Mouse (Mus musculus) kidney, postnatal 0 days (tissue): ENCODE data around the gene Tex46. TPM values are rescaled to one million over a fixed set of nuclear protein-coding genes. Genes with fewer than 3 reads are reported as not detected.

ENCODE experiments used
- ATAC-seq: fragments of 200-750 bp; cut with Nextera tagmentation; replicated peaks from 2 replicates; pipeline ENCODE4 v1.8.0; 2017; ENCODE audit warnings: low read depth, moderate number of reproducible peaks, moderate TSS enrichment, moderate library complexity; ENCODE audit not compliant: low FRiP score
- DNase-seq: peaks from one replicate; pipeline ENCODE4 v3.0.0-alpha.2; 2016; ENCODE audit warnings: low spot score
- H3K27ac ChIP-seq: fragments of 300-500 bp; sonication (generic); 2 replicates; pipeline ENCODE4 v1.5.1; 2014; ENCODE audit warnings: mild to moderate bottlenecking
- H3K27me3 ChIP-seq: fragments of 300-500 bp; sonication (generic); 2 replicates; pipeline ENCODE4 v1.6.1; 2014; ENCODE audit warnings: low read length, mixed read lengths; ENCODE audit not compliant: insufficient read depth
- H3K36me3 ChIP-seq: fragments of 300-500 bp; sonication (generic); 2 replicates; pipeline ENCODE4 v1.6.1; 2014; ENCODE audit warnings: low read length, mixed read lengths; ENCODE audit not compliant: insufficient read depth
- H3K4me1 ChIP-seq: fragments of 300-500 bp; sonication (generic); replicated peaks from 2 replicates; pipeline ENCODE4 v1.6.1; 2014; ENCODE audit warnings: antibody characterized with exemption, low read length, mixed read lengths; ENCODE audit not compliant: insufficient read depth
- H3K4me2 ChIP-seq: fragments of 300-500 bp; sonication (generic); 2 replicates; pipeline ENCODE4 v1.6.1; 2014; ENCODE audit warnings: mild to moderate bottlenecking, low read length, moderate library complexity, mixed read lengths
- H3K4me3 ChIP-seq: fragments of 300-500 bp; sonication (generic); replicated peaks from 2 replicates; pipeline ENCODE4 v1.5.1; 2014; ENCODE audit warnings: low read depth, low read length
- H3K9ac ChIP-seq: fragments of 300-500 bp; sonication (generic); 2 replicates; pipeline ENCODE4 v1.6.1; 2014; ENCODE audit warnings: low read depth, low read length
- H3K9me3 ChIP-seq: fragments of 300-500 bp; sonication (generic); replicated peaks from 2 replicates; pipeline ENCODE4 v1.6.1; 2016; ENCODE audit warnings: low read length, inconsistent platforms, mixed read lengths
- CTCF ChIP-seq: IDR thresholded peaks from 2 replicates; pipeline ENCODE4 v1.5.1; 2016; ENCODE audit warnings: antibody characterized with exemption, low read depth, mild to moderate bottlenecking, moderate library complexity
- WGBS: fragments of 180-500 bp; shearing (Covaris S2); extraction: QIAGEN DNeasy Blood & Tissue Kit; methylation state at CpG from one replicate; pipeline ENCODE4 v1.1.7; 2014; 5-methylcytosine and 5-hydroxymethylcytosine counted together
- polyA plus RNA-seq: library from polyadenylated mRNA; unstranded; fragments of >200 nt; fragmentation: Nextera tagmentation; extraction: Ambion mirVana; gene quantifications from 2 replicates; pipeline ENCODE4 v1.2.1, GENCODE M21; 2015

The Tex46 gene
- polyA plus RNA-seq, 1 experiment from 2014 or later: not detected

- ATAC-seq (peak; percentile 70), DNase-seq (peak; percentile 55)
- Histone ChIP-seq H3K9me3 (no peaks in the 10 kb centered on the region), H3K27me3 (no peaks in the 10 kb centered on the region), H3K36me3 (no peaks in the 10 kb centered on the region), H3K4me2 (peak overlapping the region; percentile 56), H3K4me3 (peak overlapping the region; percentile 97), H3K9ac (peak overlapping the region; percentile 99), H3K27ac (peak overlapping the region; percentile 91), H3K4me1 (peaks cover 6% of the 10 kb centered on the region)
- no peak for TF ChIP-seq CTCF
- 1% methylated on average over 62 of the region's 68 CpGs for WGBS
Observed at GRCm38 (mm10) chr4:136602018-136602554, 8.2 kb upstream of the Tex46 start.

GRCm38 (mm10) chr4:136602568-136602967, 7.7 kb upstream of the Tex46 start, which contains the start of gene Kdm1a:
TSS of gene Kdm1a (minus strand) at chr4:136602723.
- Histone ChIP-seq H3K4me3 (peak within 1 kb of the TSS; percentile 97), H3K9me3 (no peaks in the 10 kb centered on the region), H3K36me3 (no peaks in the 10 kb centered on the region), H3K9ac (peak within 1 kb of the TSS; percentile 99), H3K27ac (peak within 1 kb of the TSS; percentile 91), H3K27me3 (no peaks in the 10 kb centered on the region), H3K4me2 (peak within 1 kb of the TSS; percentile 56), H3K4me1 (peaks cover 6% of the 10 kb centered on the region)
- TF ChIP-seq CTCF: peak; percentile 91
- ATAC-seq (peak; percentile 83), DNase-seq (peak; percentile 94)
- WGBS: 0% methylated on average over 38 of the region's 45 CpGs

- Histone ChIP-seq H3K27me3 (no peaks in the 10 kb centered on the region), H3K9ac (no peak overlapping the region), H3K4me3 (no peak overlapping the region), H3K27ac (no peak overlapping the region), H3K4me2 (no peak overlapping the region), H3K4me1 (peaks cover under 1% of the 10 kb centered on the region; the same call in 1 of the 2 replicates), H3K9me3 (no peaks in the 10 kb centered on the region), H3K36me3 (no peaks in the 10 kb centered on the region)
- ATAC-seq: no peak
- TF ChIP-seq CTCF: no peak
- 90% methylated on average over 19 of the region's 19 CpGs for WGBS
- DNase-seq: no peak
Observed at GRCm38 (mm10) chr4:136605756-136606485, 4.3 kb upstream of the Tex46 start.

- no peak overlapping the region for H3K27ac ChIP-seq
- 62% methylated on average over 7 of the region's 7 CpGs for WGBS
- no peak for TF ChIP-seq CTCF
- no peaks in the 10 kb centered on the region for H3K36me3 ChIP-seq
- no peak overlapping the region for H3K4me3 ChIP-seq
- DNase-seq (no peak), ATAC-seq (no peak)
- H3K27me3 ChIP-seq: no peaks in the 10 kb centered on the region
- no peaks in the 10 kb centered on the region for H3K9me3 ChIP-seq
- no peak overlapping the region for H3K9ac ChIP-seq
- H3K4me2 ChIP-seq: no peak overlapping the region
- H3K4me1 ChIP-seq: no peaks in the 10 kb centered on the region
Observed at GRCm38 (mm10) chr4:136613657-136614056, 3.4 kb downstream of the Tex46 start.

GRCm38 (mm10) chr4:136621336-136621735, 11.1 kb downstream of the Tex46 start:
- Histone ChIP-seq H3K27me3 (no peaks in the 10 kb centered on the region), H3K27ac (no peak overlapping the region), H3K4me3 (no peak overlapping the region), H3K4me2 (no peak overlapping the region), H3K9me3 (no peaks in the 10 kb centered on the region), H3K36me3 (no peaks in the 10 kb centered on the region), H3K9ac (no peak overlapping the region), H3K4me1 (no peaks in the 10 kb centered on the region)
- peak; percentile 81 for DNase-seq
- no peak for ATAC-seq
- WGBS: 4% methylated on average over 1 of the region's 1 CpGs
- TF ChIP-seq CTCF: peak; percentile 98

GRCm38 (mm10) chr4:136621956-136622355, 11.7 kb downstream of the Tex46 start:
- H3K27me3 ChIP-seq: no peaks in the 10 kb centered on the region
- no peak for ATAC-seq
- no peaks in the 10 kb centered on the region for H3K4me1 ChIP-seq
- H3K9me3 ChIP-seq: no peaks in the 10 kb centered on the region
- no peak overlapping the region for H3K4me2 ChIP-seq
- DNase-seq: no peak
- no peak overlapping the region for H3K4me3 ChIP-seq
- H3K27ac ChIP-seq: no peak overlapping the region
- WGBS: 43% methylated on average over 5 of the region's 5 CpGs
- TF ChIP-seq CTCF: no peak
- no peak overlapping the region for H3K9ac ChIP-seq
- H3K36me3 ChIP-seq: no peaks in the 10 kb centered on the region
